Mouse (Mus musculus) limb, embryonic 10.5 days (tissue): ENCODE data around the gene Fam217a. TPM values are rescaled to one million over a fixed set of nuclear protein-coding genes. Genes with fewer than 3 reads are reported as not detected.
"Not testable (repeated sequence)": the region's sequence is repeated elsewhere in the genome, so short reads cannot be mapped to it uniquely, and the experiment has no call there.

Experiments
- DNase-seq: peaks from one replicate; pipeline ENCODE4 v3.0.0-alpha.2; 2017; ENCODE audit warnings: low spot score
- H3K27ac ChIP-seq: fragments of 300-500 bp; sonication (generic); 2 replicates; pipeline ENCODE4 v1.5.1; 2016; ENCODE audit warnings: mild to moderate bottlenecking
- H3K27me3 ChIP-seq: fragments of 300-500 bp; sonication (generic); 2 replicates; pipeline ENCODE4 v1.6.1; 2016; ENCODE audit warnings: low read depth, mild to moderate bottlenecking; ENCODE audit not compliant: poor library complexity, severe bottlenecking
- H3K36me3 ChIP-seq: fragments of 300-500 bp; sonication (generic); 2 replicates; pipeline ENCODE4 v1.6.1; 2016; ENCODE audit warnings: mild to moderate bottlenecking, moderate library complexity
- H3K4me1 ChIP-seq: fragments of 300-500 bp; sonication (generic); 2 replicates; pipeline ENCODE4 v1.6.1; 2016
- H3K4me3 ChIP-seq: fragments of 300-500 bp; sonication (generic); 2 replicates; pipeline ENCODE4 v1.5.1; 2016; ENCODE audit warnings: mild to moderate bottlenecking, moderate library complexity
- H3K9me3 ChIP-seq: fragments of 300-500 bp; sonication (generic); replicated peaks from 2 replicates; pipeline ENCODE4 v1.6.1; 2016; ENCODE audit warnings: mild to moderate bottlenecking
- WGBS: fragments of 180-500 bp; shearing (Covaris S2); methylation state at CpG from one replicate; pipeline ENCODE4 v1.1.7; 2016; 5-methylcytosine and 5-hydroxymethylcytosine counted together
- polyA plus RNA-seq: library from polyadenylated mRNA; unstranded; fragments of >200 nt; fragmentation: Nextera tagmentation; extraction: Ambion mirVana; gene quantifications from 2 replicates; pipeline ENCODE4 v1.2.1, GENCODE M21; 2016

The Fam217a gene
- 0.70 and 1.3 TPM in 2 replicates for polyA plus RNA-seq

DNA sequence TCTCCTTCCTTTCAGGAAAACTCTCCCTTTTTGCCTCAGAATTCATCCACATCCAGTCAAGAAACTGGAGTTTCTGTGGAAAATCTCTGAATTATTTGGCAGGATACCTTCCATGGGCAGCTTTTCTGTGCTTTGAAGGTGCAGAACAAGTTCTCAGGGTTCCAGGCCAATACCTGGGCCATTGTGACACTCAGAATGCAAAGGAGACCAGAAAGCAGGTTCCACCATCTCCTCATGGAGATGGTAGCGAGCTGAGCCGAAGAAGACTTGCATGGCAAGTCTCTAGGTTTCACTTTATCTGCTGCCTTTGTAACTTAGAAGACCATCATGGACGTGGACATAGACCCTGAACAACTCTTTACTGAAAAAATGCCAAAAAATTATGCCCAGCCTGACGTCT is at the start of gene Fam217a, which contains the start of gene 4933417A18Rik:
TSS of gene Fam217a (minus strand) at position 101 of the 400 bp plus-strand sequence.
TSS of gene 4933417A18Rik (plus strand) at position 200 of the 400 bp plus-strand sequence.
- Histone ChIP-seq H3K27me3 (no peaks in the 10 kb centered on the region), H3K27ac (no peak within 1 kb of the TSS), H3K36me3 (no peaks in the 10 kb centered on the region), H3K4me1 (peaks cover 7% of the 10 kb centered on the region; the same call in 1 of the 2 replicates), H3K9me3 (no peaks in the 10 kb centered on the region), H3K4me3 (no peak within 1 kb of the TSS)
- 84% methylated on average over 4 of the region's 4 CpGs for WGBS
- DNase-seq, result no peak

GRCm38 (mm10) chr13:34973770-34974169 is 49.7 kb upstream of the Fam217a start:
- Histone ChIP-seq H3K4me1 (no peaks in the 10 kb centered on the region), H3K36me3 (peaks cover 26% of the 10 kb centered on the region), H3K4me3 (no peak overlapping the region), H3K27me3 (no peaks in the 10 kb centered on the region), H3K27ac (no peak overlapping the region), H3K9me3 (no peaks in the 10 kb centered on the region)
- DNase-seq, result no peak
- WGBS, result 36% methylated on average over 1 of the region's 1 CpGs

GRCm38 (mm10) chr13:34973149-34973548 is 49.0 kb upstream of the Fam217a start:
- Histone ChIP-seq H3K4me1 (no peaks in the 10 kb centered on the region), H3K36me3 (peaks cover 20% of the 10 kb centered on the region), H3K4me3 (no peak overlapping the region), H3K27me3 (no peaks in the 10 kb centered on the region), H3K27ac (no peak overlapping the region), H3K9me3 (no peaks in the 10 kb centered on the region)
- 29% methylated on average over 1 of the region's 1 CpGs for WGBS
- no peak for DNase-seq

DNA sequence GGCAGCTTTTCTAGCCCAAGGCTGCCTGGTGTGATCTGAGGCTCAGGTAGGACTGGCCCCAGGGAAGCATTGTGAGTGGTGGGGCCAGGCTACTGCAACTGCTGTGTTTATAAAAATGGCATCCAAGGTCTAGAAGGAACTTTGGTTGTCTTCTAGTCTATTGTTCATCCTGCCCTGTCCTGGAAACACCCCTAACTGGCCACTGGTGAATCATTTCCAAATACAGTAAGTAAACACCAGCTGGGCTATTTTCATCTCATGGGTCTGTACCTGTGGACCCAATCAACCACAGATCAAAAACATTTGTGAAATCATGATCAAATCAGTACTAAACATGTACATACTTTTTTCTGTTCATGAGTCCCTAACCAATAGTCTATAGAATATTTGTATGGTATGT is 48.3 kb upstream of the Fam217a start:
- H3K36me3 ChIP-seq, result peaks cover 13% of the 10 kb centered on the region
- DNase-seq, H3K27ac ChIP-seq, H3K4me1 ChIP-seq, H3K27me3 ChIP-seq, H3K4me3 ChIP-seq, H3K9me3 ChIP-seq: not testable (repeated sequence)

GRCm38 (mm10) chr13:34965647-34966046 is 41.5 kb upstream of the Fam217a start:
- 65% methylated on average over 9 of the region's 9 CpGs for WGBS
- not testable (repeated sequence) for DNase-seq, H3K9me3 ChIP-seq, H3K4me3 ChIP-seq, H3K27ac ChIP-seq, H3K36me3 ChIP-seq
- Histone ChIP-seq H3K4me1 (peaks cover 12% of the 10 kb centered on the region), H3K27me3 (peaks cover 43% of the 10 kb centered on the region)

DNA sequence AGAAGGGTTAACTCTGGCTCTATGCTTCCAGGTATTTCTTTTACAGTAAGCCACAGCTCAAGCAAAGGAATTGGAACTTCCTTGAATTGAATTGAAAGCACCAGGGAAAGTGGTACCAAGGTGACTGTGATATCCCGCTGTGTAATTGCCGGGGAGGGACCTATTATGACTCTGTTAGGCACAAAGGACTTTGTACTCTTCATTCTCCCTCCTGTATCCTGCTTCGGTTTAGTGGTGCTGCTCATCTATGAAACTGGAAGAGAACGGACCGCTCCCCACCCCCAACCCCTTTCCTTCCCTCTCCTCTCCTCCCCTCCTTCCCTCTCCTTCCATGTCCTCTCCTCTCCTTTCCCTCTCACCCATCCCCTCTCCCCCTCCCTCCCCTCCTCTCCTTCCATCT is 40.8 kb upstream of the Fam217a start:
- no peak overlapping the region for H3K27ac ChIP-seq
- no peaks in the 10 kb centered on the region for H3K9me3 ChIP-seq
- DNase-seq, result no peak
- H3K4me3 ChIP-seq, result peak overlapping the region; percentile 58
- 9% methylated on average over 5 of the region's 5 CpGs for WGBS
- no peaks in the 10 kb centered on the region for H3K36me3 ChIP-seq
- H3K4me1 ChIP-seq, result peaks cover 12% of the 10 kb centered on the region
- H3K27me3 ChIP-seq, result peaks cover 43% of the 10 kb centered on the region

GRCm38 (mm10) chr13:34964419-34964818 is 40.3 kb upstream of the Fam217a start:
- H3K9me3 ChIP-seq, result no peaks in the 10 kb centered on the region
- 4% methylated on average over 14 of the region's 14 CpGs for WGBS
- H3K27ac ChIP-seq, result no peak overlapping the region
- H3K36me3 ChIP-seq, result no peaks in the 10 kb centered on the region
- H3K4me1 ChIP-seq, result peaks cover 12% of the 10 kb centered on the region
- peak; percentile 46 for DNase-seq
- peaks cover 43% of the 10 kb centered on the region for H3K27me3 ChIP-seq
- H3K4me3 ChIP-seq, result peak overlapping the region; percentile 58

GRCm38 (mm10) chr13:34963511-34964397 is 39.6 kb upstream of the Fam217a start, which contains the start of gene Eci3:
Gene Eci3 (minus strand): TSS chr13:34963810.
- whole genome bisulfite sequencing, result 2% methylated on average over 32 of the region's 32 CpGs
- H3K27ac ChIP-seq, result no peak within 1 kb of the TSS
- peak; percentile 59 for DNase-seq

GRCm38 (mm10) chr13:34960996-34961770 is 37.1 kb upstream of the Fam217a start:
- H3K36me3 ChIP-seq, result no peaks in the 10 kb centered on the region
- H3K9me3 ChIP-seq, result no peaks in the 10 kb centered on the region
- H3K27me3 ChIP-seq, result peaks cover 36% of the 10 kb centered on the region
- DNase-seq, result no peak
- no peak overlapping the region for H3K4me3 ChIP-seq
- H3K27ac ChIP-seq, result no peak overlapping the region
- peaks cover 12% of the 10 kb centered on the region for H3K4me1 ChIP-seq
- 91% methylated on average over 4 of the region's 4 CpGs for WGBS

More at GRCm38 (mm10) chr13:34963511-34964397, 39.6 kb upstream of the Fam217a start, which contains the start of gene Eci3:
- no peaks in the 10 kb centered on the region for H3K9me3 ChIP-seq
- no peaks in the 10 kb centered on the region for H3K36me3 ChIP-seq
- H3K4me3 ChIP-seq, result peak within 1 kb of the TSS; percentile 58
- H3K4me1 ChIP-seq, result peaks cover 12% of the 10 kb centered on the region
- peaks cover 43% of the 10 kb centered on the region for H3K27me3 ChIP-seq

- H3K27me3 ChIP-seq, H3K4me1 ChIP-seq, H3K36me3 ChIP-seq, H3K9me3 ChIP-seq, H3K4me3 ChIP-seq, DNase-seq, H3K27ac ChIP-seq: not testable (repeated sequence)
- WGBS, result 89% methylated on average over 3 of the region's 3 CpGs
These were observed 34.0 kb upstream of the Fam217a start for GRCm38 (mm10) chr13:34958158-34958557.

DNA sequence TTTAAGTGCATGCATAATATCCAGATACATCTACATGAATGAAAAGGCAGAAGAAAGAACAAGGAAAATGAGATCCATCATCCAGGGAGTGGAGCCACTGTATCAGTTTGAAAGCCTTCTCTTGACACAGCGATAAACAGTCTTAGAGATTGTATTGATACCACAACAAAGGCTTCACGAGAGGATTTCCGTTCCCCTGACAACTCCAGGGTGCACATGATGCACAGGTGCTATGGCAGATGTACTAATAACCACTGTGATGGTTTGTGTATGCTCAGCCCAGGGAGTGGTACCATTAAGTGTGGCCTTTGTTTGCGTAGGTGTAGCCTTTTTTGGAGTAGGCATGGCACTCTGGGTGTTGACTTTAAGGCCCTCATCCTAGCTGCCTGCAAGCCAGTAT is 32.8 kb upstream of the Fam217a start:
- no peaks in the 10 kb centered on the region for H3K36me3 ChIP-seq
- H3K27me3 ChIP-seq, result no peaks in the 10 kb centered on the region
- H3K27ac ChIP-seq, result no peak overlapping the region
- H3K9me3 ChIP-seq, result no peaks in the 10 kb centered on the region
- no peak overlapping the region for H3K4me3 ChIP-seq
- H3K4me1 ChIP-seq, result no peaks in the 10 kb centered on the region
- DNase-seq, result no peak
- 89% methylated on average over 4 of the region's 4 CpGs for whole genome bisulfite sequencing

DNA sequence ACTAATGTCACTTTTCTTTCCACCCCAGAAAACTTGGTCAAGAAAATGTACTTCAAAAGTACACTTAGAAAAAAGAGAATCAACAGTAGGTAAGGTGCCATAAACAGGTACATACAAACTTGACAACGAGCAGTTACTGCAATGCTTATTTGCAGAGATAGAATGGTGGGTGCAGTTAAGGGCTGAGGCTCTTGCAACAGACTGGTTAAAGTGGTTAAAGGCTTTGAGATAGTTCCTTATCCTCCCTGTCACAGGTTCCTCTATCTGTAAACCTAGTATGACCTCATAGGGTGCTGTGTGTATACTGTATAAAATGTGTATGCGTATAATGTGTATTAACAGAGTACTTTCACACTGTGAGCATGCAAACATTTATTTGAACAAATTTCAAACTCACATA is 27.3 kb upstream of the Fam217a start:
- H3K4me3 ChIP-seq, H3K36me3 ChIP-seq, DNase-seq, H3K4me1 ChIP-seq, H3K27ac ChIP-seq, H3K27me3 ChIP-seq, H3K9me3 ChIP-seq: not testable (repeated sequence)
- WGBS, result 95% methylated on average over 2 of the region's 2 CpGs

GRCm38 (mm10) chr13:34942370-34942769 is 18.3 kb upstream of the Fam217a start:
- Histone ChIP-seq H3K27me3 (no peaks in the 10 kb centered on the region), H3K27ac (no peak overlapping the region), H3K4me3 (no peak overlapping the region), H3K4me1 (no peaks in the 10 kb centered on the region), H3K36me3 (no peaks in the 10 kb centered on the region), H3K9me3 (no peaks in the 10 kb centered on the region)
- no peak for DNase-seq
